Mouse (Mus musculus) lung, embryonic 14.5 days (tissue): ENCODE results near the gene Camkv. TPM values are rescaled to one million over a fixed set of nuclear protein-coding genes. Genes with fewer than 3 reads are reported as not detected.

Experiments used
- ATAC-seq: fragments of 200-750 bp; cut with Nextera tagmentation; 2 replicates; pipeline ENCODE4 v1.8.0; 2017; ENCODE audit warnings: mild to moderate bottlenecking, moderate TSS enrichment, moderate library complexity; ENCODE audit not compliant: insufficient read depth
- DNase-seq: peaks from one replicate; pipeline ENCODE4 v3.0.0-alpha.2; 2015
- H3K27ac ChIP-seq: fragments of 300-500 bp; sonication (generic); 2 replicates; pipeline ENCODE4 v1.5.1; 2014; ENCODE audit warnings: low read depth, mild to moderate bottlenecking, moderate library complexity
- H3K27me3 ChIP-seq: fragments of 300-500 bp; sonication (generic); 2 replicates; pipeline ENCODE4 v1.6.1; 2014; ENCODE audit warnings: low read length, control low read depth; ENCODE audit not compliant: insufficient read depth
- H3K36me3 ChIP-seq: fragments of 300-500 bp; sonication (generic); 2 replicates; pipeline ENCODE4 v1.6.1; 2014; ENCODE audit warnings: control low read depth; ENCODE audit not compliant: insufficient read depth
- H3K4me1 ChIP-seq: fragments of 300-500 bp; sonication (generic); 2 replicates; pipeline ENCODE4 v1.6.1; 2014; ENCODE audit warnings: antibody characterized with exemption, control low read depth; ENCODE audit not compliant: insufficient read depth
- H3K4me2 ChIP-seq: fragments of 300-500 bp; sonication (generic); 2 replicates; pipeline ENCODE4 v1.6.1; 2014; ENCODE audit warnings: mild to moderate bottlenecking
- H3K4me3 ChIP-seq: fragments of 300-500 bp; sonication (generic); 2 replicates; pipeline ENCODE4 v1.5.1; 2014; ENCODE audit warnings: low read depth, low read length
- H3K9ac ChIP-seq: fragments of 300-500 bp; sonication (generic); 2 replicates; pipeline ENCODE4 v1.6.1; 2014
- H3K9me3 ChIP-seq: fragments of 300-500 bp; sonication (generic); 2 replicates; pipeline ENCODE4 v1.6.1; 2016; ENCODE audit warnings: low read depth, low read length, control low read depth
- CTCF ChIP-seq: IDR thresholded peaks from 2 replicates; pipeline ENCODE4 v1.5.1; 2016; ENCODE audit warnings: antibody characterized with exemption, low read depth
- WGBS: fragments of 180-500 bp; shearing (Covaris S2); extraction: QIAGEN DNeasy Blood & Tissue Kit; methylation state at CpG from one replicate; pipeline ENCODE4 v1.1.7; 2014; 5-methylcytosine and 5-hydroxymethylcytosine counted together
- polyA plus RNA-seq: library from polyadenylated mRNA; unstranded; fragments of >200 nt; fragmentation: Nextera tagmentation; extraction: Ambion mirVana; gene quantifications from 2 replicates; pipeline ENCODE4 v1.2.1, GENCODE M21; 2014

Gene Camkv
- polyA plus RNA-seq, 1 experiment from 2014 or later: 2.7 TPM

- ATAC-seq: peak; percentile 33; the same call in 1 of the 2 replicates
These were observed 34.4 kb upstream of the Camkv start for GRCm38 (mm10) chr9:107900840-107901626.

GRCm38 (mm10) chr9:107901627-107901914 lies 33.9 kb upstream of the Camkv start:
- Histone ChIP-seq H3K4me2 (peak overlapping the region; percentile 61), H3K9me3 (no peaks in the 10 kb centered on the region), H3K27me3 (peaks cover 10% of the 10 kb centered on the region; the same call in 1 of the 2 replicates), H3K27ac (no peak overlapping the region), H3K4me3 (peak overlapping the region; percentile 19), H3K4me1 (peaks cover 6% of the 10 kb centered on the region), H3K36me3 (0 out of 2 replicates have a peak, but pooled peaks cover 3% of the 10 kb centered on the region), H3K9ac (no peak overlapping the region)
- DNase-seq (no peak), ATAC-seq (no peak)
- no peak for TF ChIP-seq CTCF
- 18% methylated on average over 17 of the region's 17 CpGs for WGBS

More at GRCm38 (mm10) chr9:107900840-107901626, 34.4 kb upstream of the Camkv start:
- peak overlapping the region; percentile 28; the same call in 1 of the 2 replicates for H3K9ac ChIP-seq
- peaks cover under 1% of the 10 kb centered on the region; the same call in 1 of the 2 replicates for H3K4me1 ChIP-seq
- 7% methylated on average over 44 of the region's 44 CpGs for WGBS
- H3K27me3 ChIP-seq: peaks cover 10% of the 10 kb centered on the region; the same call in 1 of the 2 replicates
- H3K4me3 ChIP-seq: peak overlapping the region; percentile 19
- no peak overlapping the region for H3K27ac ChIP-seq
- peak; percentile 76 for TF ChIP-seq CTCF
- H3K4me2 ChIP-seq: peak overlapping the region; percentile 61
- no peaks in the 10 kb centered on the region for H3K9me3 ChIP-seq
- DNase-seq: peak; percentile 85
- H3K36me3 ChIP-seq: 0 out of 2 replicates have a peak, but pooled peaks cover 3% of the 10 kb centered on the region

- Histone ChIP-seq H3K9ac (no peak overlapping the region), H3K4me1 (peaks cover 21% of the 10 kb centered on the region), H3K4me2 (no peak overlapping the region), H3K4me3 (no peak overlapping the region), H3K9me3 (no peaks in the 10 kb centered on the region), H3K27me3 (peaks cover 10% of the 10 kb centered on the region; the same call in 1 of the 2 replicates), H3K27ac (0 out of 2 replicates have a peak overlapping the region, but pooled peaks have one; percentile 10), H3K36me3 (no peaks in the 10 kb centered on the region)
- ATAC-seq (peak; percentile 33), DNase-seq (peak; percentile 97)
- peak; percentile 98 for TF ChIP-seq CTCF
- 1% methylated on average over 4 of the region's 4 CpGs for WGBS
These were observed 30.7 kb upstream of the Camkv start for GRCm38 (mm10) chr9:107904726-107905125.

GRCm38 (mm10) chr9:107906252-107906966 lies 29.1 kb upstream of the Camkv start, which contains the start of gene Mst1r:
Gene Mst1r (plus strand): TSS chr9:107906873.
- WGBS: 16% methylated on average over 19 of the region's 19 CpGs
- peaks cover 24% of the 10 kb centered on the region for H3K4me1 ChIP-seq
- H3K9ac ChIP-seq: peak within 1 kb of the TSS; percentile 62
- H3K27me3 ChIP-seq: no peaks in the 10 kb centered on the region
- TF ChIP-seq CTCF: no peak
- H3K4me2 ChIP-seq: peak within 1 kb of the TSS; percentile 67
- no peaks in the 10 kb centered on the region for H3K9me3 ChIP-seq
- peak within 1 kb of the TSS; percentile 58; the same call in 1 of the 2 replicates for H3K27ac ChIP-seq
- no peaks in the 10 kb centered on the region for H3K36me3 ChIP-seq
- peak; percentile 87 for DNase-seq
- peak within 1 kb of the TSS; percentile 36 for H3K4me3 ChIP-seq
- peak; percentile 83 for ATAC-seq

- H3K36me3 ChIP-seq: no peaks in the 10 kb centered on the region
- no peaks in the 10 kb centered on the region for H3K27me3 ChIP-seq
- H3K4me2 ChIP-seq: peak overlapping the region; percentile 67
- H3K9me3 ChIP-seq: no peaks in the 10 kb centered on the region
- DNase-seq (peak; percentile 32), ATAC-seq (no peak)
- peaks cover 24% of the 10 kb centered on the region for H3K4me1 ChIP-seq
- no peak overlapping the region; the same call in 1 of the 2 replicates for H3K27ac ChIP-seq
- peak overlapping the region; percentile 36 for H3K4me3 ChIP-seq
- 0 out of 2 replicates have a peak, but pooled peaks have one; percentile 8 for TF ChIP-seq CTCF
- peak overlapping the region; percentile 62 for H3K9ac ChIP-seq
- WGBS: 42% methylated on average over 31 of the region's 31 CpGs
These were observed 28.3 kb upstream of the Camkv start for GRCm38 (mm10) chr9:107906967-107907800.

- no peak for TF ChIP-seq CTCF
- no peak for ATAC-seq
- Histone ChIP-seq H3K4me2 (peak overlapping the region; percentile 67), H3K9ac (peak overlapping the region; percentile 62; the same call in 1 of the 2 replicates), H3K27ac (no peak overlapping the region), H3K4me1 (peaks cover 24% of the 10 kb centered on the region), H3K9me3 (no peaks in the 10 kb centered on the region), H3K36me3 (no peaks in the 10 kb centered on the region), H3K27me3 (no peaks in the 10 kb centered on the region), H3K4me3 (peak overlapping the region; percentile 36)
- 60% methylated on average over 14 of the region's 14 CpGs for WGBS
- peak; percentile 24 for DNase-seq
These were observed 27.7 kb upstream of the Camkv start for GRCm38 (mm10) chr9:107907801-107908120.
